Mouse (Mus musculus) limb, embryonic 14.5 days (tissue): ENCODE measurements around the gene Hspb1. TPM values are rescaled to one million over a fixed set of nuclear protein-coding genes. Genes with fewer than 3 reads are reported as not detected.

Experiments
- ATAC-seq: fragments of 200-750 bp; cut with Nextera tagmentation; 2 replicates; pipeline ENCODE4 v1.8.0; 2017; ENCODE audit warnings: low read depth, moderate number of reproducible peaks, moderate TSS enrichment; ENCODE audit not compliant: low FRiP score
- DNase-seq: peaks from one replicate; pipeline ENCODE4 v3.0.0-alpha.2; 2015; ENCODE audit warnings: low spot score
- H3K27ac ChIP-seq: fragments of 300-500 bp; sonication (generic); replicated peaks from 2 replicates; pipeline ENCODE4 v1.5.1; 2014; ENCODE audit warnings: low read depth, mild to moderate bottlenecking, low read length, moderate library complexity, mixed read lengths
- H3K27me3 ChIP-seq: fragments of 300-500 bp; sonication (generic); 2 replicates; pipeline ENCODE4 v1.6.1; 2014; ENCODE audit warnings: low read length, mixed read lengths; ENCODE audit not compliant: control insufficient read depth, insufficient read depth
- H3K36me3 ChIP-seq: fragments of 300-500 bp; sonication (generic); 2 replicates; pipeline ENCODE4 v1.6.1; 2014; ENCODE audit warnings: mild to moderate bottlenecking, low read length, moderate library complexity, mixed read lengths; ENCODE audit not compliant: control insufficient read depth, insufficient read depth
- H3K4me1 ChIP-seq: fragments of 300-500 bp; sonication (generic); 2 replicates; pipeline ENCODE4 v1.6.1; 2014; ENCODE audit warnings: antibody characterized with exemption, low read length, mixed read lengths; ENCODE audit not compliant: control insufficient read depth, insufficient read depth
- H3K4me2 ChIP-seq: fragments of 300-500 bp; sonication (generic); replicated peaks from 2 replicates; pipeline ENCODE4 v1.6.1; 2014; ENCODE audit warnings: low read depth, mild to moderate bottlenecking, low read length, moderate library complexity; ENCODE audit not compliant: severe bottlenecking
- H3K4me3 ChIP-seq: fragments of 300-500 bp; sonication (generic); replicated peaks from 2 replicates; pipeline ENCODE4 v1.5.1; 2014; ENCODE audit warnings: low read length
- H3K9ac ChIP-seq: fragments of 300-500 bp; sonication (generic); 2 replicates; pipeline ENCODE4 v1.6.1; 2014; ENCODE audit warnings: mild to moderate bottlenecking, low read depth, low read length, moderate library complexity; ENCODE audit not compliant: severe bottlenecking
- H3K9me3 ChIP-seq: fragments of 300-500 bp; sonication (generic); 2 replicates; pipeline ENCODE4 v1.6.1; 2016; ENCODE audit warnings: low read length; ENCODE audit not compliant: control insufficient read depth
- POLR2A ChIP-seq: fragments of 200-500 bp; IDR thresholded peaks from 2 replicates; pipeline ENCODE4 v1.8.0; 2012; ENCODE audit warnings: inconsistent platforms, mild to moderate bottlenecking, moderate library complexity, borderline replicate concordance; ENCODE audit not compliant: insufficient read depth, insufficient read length; ENCODE audit errors: extremely low read depth
- WGBS: fragments of 180-500 bp; shearing (Covaris S2); extraction: QIAGEN DNeasy Blood & Tissue Kit; methylation state at CpG from one replicate; pipeline ENCODE4 v1.1.7; 2014; 5-methylcytosine and 5-hydroxymethylcytosine counted together
- polyA plus RNA-seq, 2 experiments: library from polyadenylated mRNA; depleted of rRNA in 1 of 2; stranded (reverse) in 1 of 2; unstranded in 1 of 2; fragments of >200 nt; fragmentation: Nextera tagmentation in 1 of 2; extraction: Ambion mirVana in 1 of 2; gene quantifications; 2 replicates each; pipeline versions ENCODE4 v1.2.1 to v1.2.3; 2012 to 2014

The Hspb1 gene
- polyA plus RNA-seq, 2 experiments, result 326 to 574 TPM

DNA sequence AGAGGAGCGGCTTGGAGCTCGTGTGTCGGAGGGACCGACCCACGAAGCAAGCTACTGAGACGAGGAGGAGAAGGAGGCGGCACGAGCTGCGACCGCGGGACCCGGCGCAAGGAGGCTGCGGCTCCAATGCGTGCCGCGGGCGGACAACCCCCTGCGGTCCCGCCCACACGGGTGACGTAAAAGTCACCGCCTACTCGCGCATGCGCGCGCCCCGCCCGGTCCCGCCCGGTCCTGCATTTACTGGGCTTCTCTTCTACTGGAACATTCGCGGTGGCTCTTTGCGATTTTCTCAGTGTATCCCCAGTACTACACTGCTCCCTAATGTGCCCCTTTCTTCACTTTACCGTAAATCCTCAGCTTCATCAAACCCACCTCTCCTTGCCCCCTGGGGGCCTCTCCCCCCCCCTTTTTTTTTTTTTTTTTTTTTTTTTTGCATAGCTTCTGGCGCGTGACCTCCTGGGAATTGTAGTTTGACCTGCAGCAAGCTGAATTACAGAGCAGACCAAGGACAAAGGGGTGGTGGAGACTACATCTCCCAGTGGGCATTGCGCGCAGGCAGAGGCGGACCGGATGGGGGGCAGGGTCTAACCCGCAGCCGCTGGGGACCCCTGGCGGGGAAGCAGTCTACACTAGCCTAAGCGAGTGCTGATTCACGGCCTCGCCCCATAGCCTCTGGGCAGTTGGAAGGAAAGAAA is 46.9 kb downstream of the Hspb1 start, which contains the start of gene Ywhag:
Gene Ywhag (minus strand): TSS at position 136 of the 695 bp plus-strand sequence.
- under 1% methylated on average over 41 of the region's 48 CpGs for WGBS
- H3K9me3 ChIP-seq, result no peaks in the 10 kb centered on the region
- ATAC-seq, result peak; percentile 94
- H3K4me1 ChIP-seq, result peaks cover 14% of the 10 kb centered on the region; the same call in 1 of the 2 replicates
- H3K36me3 ChIP-seq, result peaks cover 23% of the 10 kb centered on the region
- DNase-seq, result peak; percentile 97
- H3K4me3 ChIP-seq, result peak within 1 kb of the TSS; percentile 88
- TF ChIP-seq POLR2A, result peak; percentile 92; the same call in 1 of the 2 replicates
- no peaks in the 10 kb centered on the region for H3K27me3 ChIP-seq
- peak within 1 kb of the TSS; percentile 87 for H3K27ac ChIP-seq
- H3K9ac ChIP-seq, result peak within 1 kb of the TSS; percentile 72
- peak within 1 kb of the TSS; percentile 62 for H3K4me2 ChIP-seq

- Histone ChIP-seq H3K4me3 (peak overlapping the region; percentile 88), H3K36me3 (peaks cover 17% of the 10 kb centered on the region), H3K4me2 (peak overlapping the region; percentile 42), H3K9ac (peak overlapping the region; percentile 72; the same call in 1 of the 2 replicates), H3K9me3 (no peaks in the 10 kb centered on the region), H3K27ac (peak overlapping the region; percentile 87), H3K4me1 (peaks cover 14% of the 10 kb centered on the region; the same call in 1 of the 2 replicates), H3K27me3 (no peaks in the 10 kb centered on the region)
- ATAC-seq (peak; percentile 0; the same call in 1 of the 2 replicates), DNase-seq (no peak)
- WGBS, result 55% methylated on average over 7 of the region's 7 CpGs
- TF ChIP-seq POLR2A, result no peak
Observed at GRCm38 (mm10) chr5:135935176-135935523, 47.4 kb downstream of the Hspb1 start.

DNA sequence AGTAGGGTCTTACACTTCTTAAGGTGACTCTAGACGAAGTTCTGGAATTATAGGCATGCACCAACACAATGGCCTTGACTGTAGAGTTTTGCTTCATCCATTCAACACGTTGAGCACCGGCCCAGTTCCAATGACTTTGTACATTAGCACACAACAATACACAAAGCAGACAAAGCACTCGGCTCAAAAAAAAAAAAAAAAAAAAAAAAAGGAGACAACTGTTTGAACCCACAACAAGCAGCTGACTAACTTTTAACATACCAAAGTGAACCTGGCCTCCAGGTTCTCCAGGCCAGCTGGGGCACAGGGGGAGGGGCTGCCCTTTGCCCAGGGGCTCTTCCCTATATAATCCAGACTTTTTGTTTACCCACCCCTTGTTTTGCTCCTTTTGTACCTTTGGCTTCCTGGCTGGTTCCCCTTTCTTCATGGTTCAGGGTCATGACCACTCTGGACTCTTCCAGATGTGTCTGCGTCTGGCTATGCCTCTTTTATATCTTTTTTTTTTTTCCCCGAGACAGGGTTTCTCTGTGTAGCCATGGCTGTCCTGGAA is 48.0 kb downstream of the Hspb1 start:
- 81% methylated on average over 6 of the region's 6 CpGs for WGBS
- ATAC-seq (no peak), DNase-seq (no peak)
- peaks cover 14% of the 10 kb centered on the region; the same call in 1 of the 2 replicates for H3K4me1 ChIP-seq
- no peaks in the 10 kb centered on the region for H3K27me3 ChIP-seq
- peaks cover 12% of the 10 kb centered on the region for H3K36me3 ChIP-seq
- no peak for TF ChIP-seq POLR2A
- no peak overlapping the region for H3K9ac ChIP-seq
- no peak overlapping the region for H3K4me3 ChIP-seq
- no peaks in the 10 kb centered on the region for H3K9me3 ChIP-seq
- H3K27ac ChIP-seq, result no peak overlapping the region
- H3K4me2 ChIP-seq, result 0 out of 2 replicates have a peak overlapping the region, but pooled peaks have one; percentile 42

Other genes with a start within 250 kb of the Hspb1 start
- 99.2 and 132 TPM in 2 replicates for gene Por, start 217.9 kb upstream of the Hspb1 start, polyA plus RNA-seq (2012; rRNA removed)
- gene Por, start 217.9 kb upstream of the Hspb1 start, polyA plus RNA-seq (2014; fragmentation: Nextera tagmentation; extraction: Ambion mirVana), result 64.7 and 71.6 TPM in 2 replicates
- gene Tmem120a, start 143.5 kb upstream of the Hspb1 start, polyA plus RNA-seq (2012; rRNA removed), result 21.3 and 23.7 TPM in 2 replicates
- 44.3 and 48.1 TPM in 2 replicates for gene Tmem120a, start 143.5 kb upstream of the Hspb1 start, polyA plus RNA-seq (2014; fragmentation: Nextera tagmentation; extraction: Ambion mirVana)
- gene Styxl1, start 109.5 kb upstream of the Hspb1 start, polyA plus RNA-seq (2012; rRNA removed), result 0.08 and 0.10 TPM in 2 replicates
- 0.15 TPM in 1 of 2 replicates, not detected in the other for gene Styxl1, start 109.5 kb upstream of the Hspb1 start, polyA plus RNA-seq (2014; fragmentation: Nextera tagmentation; extraction: Ambion mirVana)
- gene Mdh2, start 109.4 kb upstream of the Hspb1 start, polyA plus RNA-seq (2012; rRNA removed), result 339 and 354 TPM in 2 replicates
- gene Mdh2, start 109.4 kb upstream of the Hspb1 start, polyA plus RNA-seq (2014; fragmentation: Nextera tagmentation; extraction: Ambion mirVana), result 429 and 442 TPM in 2 replicates
- gene Srrm3, start 81.0 kb upstream of the Hspb1 start, polyA plus RNA-seq (2012; rRNA removed), result 0.53 and 0.55 TPM in 2 replicates
- gene Srrm3, start 81.0 kb upstream of the Hspb1 start, polyA plus RNA-seq (2014; fragmentation: Nextera tagmentation; extraction: Ambion mirVana), result 0.07 and 0.12 TPM in 2 replicates
- gene Ywhag, start 46.7 kb downstream of the Hspb1 start, polyA plus RNA-seq (2012; rRNA removed), result 83.6 and 91.3 TPM in 2 replicates
- 72.9 and 76.9 TPM in 2 replicates for gene Ywhag, start 46.7 kb downstream of the Hspb1 start, polyA plus RNA-seq (2014; fragmentation: Nextera tagmentation; extraction: Ambion mirVana)
- gene Ssc4d, start 86.6 kb downstream of the Hspb1 start, polyA plus RNA-seq (2012; rRNA removed), result 6.6 and 7.2 TPM in 2 replicates
- gene Ssc4d, start 86.6 kb downstream of the Hspb1 start, polyA plus RNA-seq (2014; fragmentation: Nextera tagmentation; extraction: Ambion mirVana), result 2.6 and 3.2 TPM in 2 replicates
- gene Zp3, start 92.2 kb downstream of the Hspb1 start, polyA plus RNA-seq (2012; rRNA removed), result 0.32 and 0.38 TPM in 2 replicates
- 0.37 and 0.40 TPM in 2 replicates for gene Zp3, start 92.2 kb downstream of the Hspb1 start, polyA plus RNA-seq (2014; fragmentation: Nextera tagmentation; extraction: Ambion mirVana)
- gene Dtx2, start 106.9 kb downstream of the Hspb1 start, polyA plus RNA-seq (2012; rRNA removed), result 28.5 and 38.2 TPM in 2 replicates
- 29.5 TPM in 2 replicates for gene Dtx2, start 106.9 kb downstream of the Hspb1 start, polyA plus RNA-seq (2014; fragmentation: Nextera tagmentation; extraction: Ambion mirVana)
- gene Upk3b, start 150.6 kb downstream of the Hspb1 start, polyA plus RNA-seq (2012; rRNA removed), result 0.15 and 1.1 TPM in 2 replicates
- gene Upk3b, start 150.6 kb downstream of the Hspb1 start, polyA plus RNA-seq (2014; fragmentation: Nextera tagmentation; extraction: Ambion mirVana), result 0.28 and 0.74 TPM in 2 replicates
- 3.0 and 7.5 TPM in 2 replicates for gene Upk3bl, start 166.6 kb downstream of the Hspb1 start, polyA plus RNA-seq (2012; rRNA removed)
- 11.5 and 14.1 TPM in 2 replicates for gene Upk3bl, start 166.6 kb downstream of the Hspb1 start, polyA plus RNA-seq (2014; fragmentation: Nextera tagmentation; extraction: Ambion mirVana)
- 29.4 and 35.0 TPM in 2 replicates for gene Rasa4, start 196.0 kb downstream of the Hspb1 start, polyA plus RNA-seq (2012; rRNA removed)
- 14.1 and 17.1 TPM in 2 replicates for gene Rasa4, start 196.0 kb downstream of the Hspb1 start, polyA plus RNA-seq (2014; fragmentation: Nextera tagmentation; extraction: Ambion mirVana)
- 148 and 156 TPM in 2 replicates for gene Polr2j, start 228.7 kb downstream of the Hspb1 start, polyA plus RNA-seq (2012; rRNA removed)
- 245 and 251 TPM in 2 replicates for gene Polr2j, start 228.7 kb downstream of the Hspb1 start, polyA plus RNA-seq (2014; fragmentation: Nextera tagmentation; extraction: Ambion mirVana)
- 59.4 and 71.7 TPM in 2 replicates for gene Lrwd1, start 248.2 kb downstream of the Hspb1 start, polyA plus RNA-seq (2012; rRNA removed)
- gene Lrwd1, start 248.2 kb downstream of the Hspb1 start, polyA plus RNA-seq (2014; fragmentation: Nextera tagmentation; extraction: Ambion mirVana), result 31.1 and 33.6 TPM in 2 replicates
- 20.0 and 28.9 TPM in 2 replicates for gene Alkbh4, start 248.2 kb downstream of the Hspb1 start, polyA plus RNA-seq (2012; rRNA removed)
- 15.0 and 16.1 TPM in 2 replicates for gene Alkbh4, start 248.2 kb downstream of the Hspb1 start, polyA plus RNA-seq (2014; fragmentation: Nextera tagmentation; extraction: Ambion mirVana)